Mouse (Mus musculus) cerebellum, adult 9-10 months (tissue): ENCODE data around the gene Suv39h2.

Source experiments
- DNase-seq: peaks from one replicate; pipeline ENCODE4 v3.0.0; 2022

Gene Suv39h2

GRCm38 (mm10) chr2:3420157-3420556 is 54.7 kb downstream of the Suv39h2 start:
- peak; percentile 16 for DNase-seq

GRCm38 (mm10) chr2:3418883-3419431 is 55.9 kb downstream of the Suv39h2 start:
- peak; percentile 85 for DNase-seq

- no peak for DNase-seq
Observed at GRCm38 (mm10) chr2:3415676-3416075, 59.2 kb downstream of the Suv39h2 start.

GRCm38 (mm10) chr2:3414241-3414640 is 60.6 kb downstream of the Suv39h2 start:
- DNase-seq: peak; percentile 36

GRCm38 (mm10) chr2:3407756-3408155 is 67.1 kb downstream of the Suv39h2 start:
- no peak for DNase-seq

GRCm38 (mm10) chr2:3405981-3406380 is 68.8 kb downstream of the Suv39h2 start:
- DNase-seq: no peak
